26 mouse cellular contexts compared by ENCODE assay signal in genomic region chr11:78889156-78889555, GRCm38 (mm10). TPM values are rescaled to one million over a fixed set of nuclear protein-coding genes. Genes with fewer than 3 reads are reported as not detected.
DNase-seq lines count a peak whose midpoint lies in the region; TF ChIP-seq lines count a peak whose summit lies in the region.
"Had no signal": no experiment of that assay in that cellular context is flagged by ENCODE, and none has a peak within 500 bp of the region (broad histone marks: within the 10 kb centered on the region; RNA-seq: fewer than 3 reads in every experiment).

No protein-coding gene starts in this region.

- no peaks in the 10 kb centered on the region for H3K27me3 ChIP-seq in cerebellum, adult 2 months (ENCODE audit: control insufficient read depth, insufficient read depth, low read length)
- H3K27me3 ChIP-seq in kidney, adult 2 months (replicated peaks; ENCODE audit: control insufficient read depth, insufficient read depth, low read length), result no peaks in the 10 kb centered on the region
- H3K27me3 ChIP-seq in heart, embryonic 10.5 days (ENCODE audit: insufficient read depth, poor library complexity, severe bottlenecking), result no peaks in the 10 kb centered on the region
- H3K27me3 ChIP-seq: embryonic facial prominence, embryonic 12.5 days; embryonic facial prominence, embryonic 15.5 days; heart, embryonic 12.5 days; heart, embryonic 15.5 days had no signal

- no peak overlapping the region for H3K4me3 ChIP-seq in cerebellum, adult 2 months (replicated peaks; ENCODE audit: insufficient read depth, low read depth, low read length)
- H3K4me3 ChIP-seq in kidney, adult 2 months (ENCODE audit: insufficient read depth, low read depth, low read length), result no peak overlapping the region
- no peak overlapping the region for H3K4me3 ChIP-seq in heart, embryonic 10.5 days
- H3K4me3 ChIP-seq: embryonic facial prominence, embryonic 12.5 days; embryonic facial prominence, embryonic 15.5 days; gastrocnemius, adult 2 months; heart, embryonic 12.5 days; heart, embryonic 15.5 days; hindbrain, embryonic 10.5 days had no signal

- DNase-seq in cerebellum, postnatal 10 days, result peak; percentile 11 to 12
- DNase-seq in cerebellum, adult 2 months, result no peak
- DNase-seq in kidney, adult 2 months, result peak; percentile 19
- DNase-seq in kidney, postnatal 10 days, result no peak
- DNase-seq in 3T3-L1 (ENCODE audit: low read depth, low spot score), result peak; percentile 57
- peak; percentile 64 for DNase-seq in NIH3T3 (ENCODE audit: low read depth)
- no peak for DNase-seq in spleen, postnatal 4 days (ENCODE audit: low spot score in 2 of 2)
- DNase-seq in heart, embryonic 10.5 days (ENCODE audit: low spot score), result no peak
- DNase-seq: adrenal gland, adult 8-10 months; adrenal gland, postnatal 25 days; B cell, adult 2 months; cerebellum, adult 11-12 months; cerebellum, adult 9-10 months; cerebellum, postnatal 25 days; forebrain, postnatal 0 days; gastrocnemius, adult 2 months; gastrocnemius, postnatal 14 days; heart, adult 11 months; heart, postnatal 10 days; heart, postnatal 36 days had no signal

- TF ChIP-seq POLR2A in cerebellum, adult 2 months (IDR thresholded peaks at IDR 0.05; ENCODE audit: borderline replicate concordance, insufficient read depth, low read length), result no peak
- no peak for TF ChIP-seq POLR2A in kidney, adult 2 months (IDR thresholded peaks at IDR 0.05; ENCODE audit: low read depth, low read length)

- H3K27ac ChIP-seq in cerebellum, adult 2 months (ENCODE audit: insufficient read depth, low read length), result no peak overlapping the region
- peak overlapping the region; percentile 66; the same call in 1 of the 2 replicates for H3K27ac ChIP-seq in kidney, adult 2 months (ENCODE audit: insufficient read depth, low read depth, low read length)
- H3K27ac ChIP-seq in heart, embryonic 10.5 days, result no peak overlapping the region
- H3K27ac ChIP-seq: embryonic facial prominence, embryonic 12.5 days; embryonic facial prominence, embryonic 15.5 days; gastrocnemius, adult 2 months; heart, embryonic 15.5 days; hindbrain, embryonic 10.5 days; hindbrain, embryonic 14.5 days had no signal

- TF ChIP-seq CTCF in cerebellum, adult 2 months (IDR thresholded peaks at IDR 0.05; ENCODE audit: borderline replicate concordance, insufficient read depth, low read depth, low read length), result no peak
- TF ChIP-seq CTCF in kidney, adult 2 months (conservative IDR thresholded peaks at IDR 0.05; ENCODE audit: insufficient read depth, insufficient read length, low read depth, low read length), result no peak

- no peaks in the 10 kb centered on the region for H3K4me1 ChIP-seq in cerebellum, adult 2 months (ENCODE audit: control insufficient read depth, insufficient read depth, low read length)
- peaks cover 9% of the 10 kb centered on the region; the same call in 1 of the 2 replicates for H3K4me1 ChIP-seq in kidney, adult 2 months (ENCODE audit: control insufficient read depth, insufficient read depth, low read length)
- H3K4me1 ChIP-seq in heart, embryonic 10.5 days, result peaks cover 9% of the 10 kb centered on the region

- 73% methylated on average over 4 of the region's 4 CpGs for WGBS in cerebellum, adult 2 months
- 65% methylated on average over 4 of the region's 4 CpGs for WGBS in kidney, adult 2 months
- WGBS in heart, embryonic 10.5 days, result 81% methylated on average over 4 of the region's 4 CpGs

- H3K36me3 ChIP-seq in kidney, adult 2 months (ENCODE audit: control insufficient read depth, insufficient read depth, low read length), result no peaks in the 10 kb centered on the region
- H3K36me3 ChIP-seq in heart, embryonic 10.5 days, result no peaks in the 10 kb centered on the region
- H3K36me3 ChIP-seq: embryonic facial prominence, embryonic 12.5 days; embryonic facial prominence, embryonic 15.5 days; heart, embryonic 12.5 days; heart, embryonic 15.5 days; hindbrain, embryonic 10.5 days had no signal

- H3K9me3 ChIP-seq in heart, embryonic 10.5 days, result no peaks in the 10 kb centered on the region
- H3K9me3 ChIP-seq: embryonic facial prominence, embryonic 12.5 days; embryonic facial prominence, embryonic 15.5 days; heart, embryonic 12.5 days; heart, embryonic 15.5 days; hindbrain, embryonic 10.5 days had no signal

RNA-seq across cellular contexts. Expression of gene Nos2, which starts 31.4 kb away (rescaled TPM):
- polyA plus RNA-seq in cerebellum, adult 2 months (2012; rRNA removed), result 0.63 and 0.65 TPM in 2 replicates
- 1.5 TPM in 2 replicates for polyA plus RNA-seq in kidney, adult 2 months (2012; rRNA removed)
- polyA plus RNA-seq in heart, embryonic 10.5 days (2016; fragmentation: Nextera tagmentation; extraction: Ambion mirVana), result 0.15 and 0.44 TPM in 2 replicates

Comparison
In these comparisons a context has a peak if more than half of its experiments do, and no peak if none do; other contexts are left out.
1. DNase-seq: peak in cerebellum, postnatal 10 days (2 of 2), kidney, adult 2 months (single experiment), 3T3-L1 (single experiment) and NIH3T3 (single experiment); none in cerebellum, adult 2 months (0 of 2), kidney, postnatal 10 days (single experiment), spleen, postnatal 4 days (0 of 2) and heart, embryonic 10.5 days (single experiment).